Mouse (Mus musculus) naive thymus-derived CD4-positive, alpha-beta T cell, adult 5 months (primary cell): ENCODE results near the gene Zfp580. TPM values are rescaled to one million over a fixed set of nuclear protein-coding genes. Genes with fewer than 3 reads are reported as not detected.

Experiments used
- polyA plus RNA-seq: library from polyadenylated mRNA; unstranded; fragments of 100-300 nt; shearing (Covaris generic); gene quantifications from one replicate; pipeline ENCODE4 v1.2.1, GENCODE M21; 2017

The Zfp580 gene
- polyA plus RNA-seq = 5.0 TPM

GRCm38 (mm10) chr7:5051193-5052192 is at the start of gene Zfp580:
Gene Zfp580, plus strand, starts transcription at chr7:5051538.

GRCm38 (mm10) chr7:5014251-5015117 is 36.9 kb upstream of the Zfp580 start, which contains the start of the genes Zfp524 and Fiz1:
Gene Zfp524, plus strand, starts transcription at chr7:5014415.
Gene Fiz1, minus strand, starts transcription at chr7:5014697.

GRCm38 (mm10) chr7:5015118-5016001 is 36.0 kb upstream of the Zfp580 start, which contains the start of gene Gm44973:
Gene Gm44973, plus strand, starts transcription at chr7:5015496.

GRCm38 (mm10) chr7:5020000-5020681 is 31.2 kb upstream of the Zfp580 start, which contains the start of the genes Zfp865 and Ccdc106:
Gene Zfp865, plus strand, starts transcription at chr7:5020376.
Gene Ccdc106, plus strand, starts transcription at chr7:5020553.

GRCm38 (mm10) chr7:5033818-5034217 is 17.5 kb upstream of the Zfp580 start, which contains the start of gene 4632433K11Rik:
Gene 4632433K11Rik, plus strand, starts transcription at chr7:5034118.

GRCm38 (mm10) chr7:5038109-5038732 is 13.1 kb upstream of the Zfp580 start, which contains the start of gene Zfp784:
Gene Zfp784, minus strand, starts transcription at chr7:5038446.

GRCm38 (mm10) chr7:5061774-5062359 is 10.5 kb downstream of the Zfp580 start, which contains the start of gene U2af2:
Gene U2af2, plus strand, starts transcription at chr7:5062143.

GRCm38 (mm10) chr7:5080010-5080751 is 28.8 kb downstream of the Zfp580 start, which contains the start of gene Epn1:
Gene Epn1, plus strand, starts transcription at chr7:5080235.

Other genes with a start within 250 kb of the Zfp580 start
- gene Ube2s, start 238.9 kb upstream of the Zfp580 start, polyA plus RNA-seq = 236 TPM
- 0.12 TPM for gene Shisa7, start 206.8 kb upstream of the Zfp580 start, polyA plus RNA-seq
- gene Isoc2b, start 181.3 kb upstream of the Zfp580 start, polyA plus RNA-seq = 7.4 TPM
- 0.77 TPM for gene Isoc2a, start 174.4 kb upstream of the Zfp580 start, polyA plus RNA-seq
- gene Gm36210, start 145.0 kb upstream of the Zfp580 start, polyA plus RNA-seq = not detected
- gene Zfp628, start 136.3 kb upstream of the Zfp580 start, polyA plus RNA-seq = 2.5 TPM
- gene Nat14, start 129.5 kb upstream of the Zfp580 start, polyA plus RNA-seq = not detected
- gene Ssc5d, start 125.8 kb upstream of the Zfp580 start, polyA plus RNA-seq = not detected
- gene Sbk2, start 87.1 kb upstream of the Zfp580 start, polyA plus RNA-seq = not detected
- not detected for gene Sbk3, start 80.4 kb upstream of the Zfp580 start, polyA plus RNA-seq
- 18.4 TPM for gene Zfp579, start 55.4 kb upstream of the Zfp580 start, polyA plus RNA-seq
- gene Zfp524, start 37.1 kb upstream of the Zfp580 start, polyA plus RNA-seq = 21.0 TPM
- 54.8 TPM for gene Fiz1, start 36.8 kb upstream of the Zfp580 start, polyA plus RNA-seq
- gene Gm44973, start 36.0 kb upstream of the Zfp580 start, polyA plus RNA-seq = 5.0 TPM
- 10.7 TPM for gene Zfp865, start 31.2 kb upstream of the Zfp580 start, polyA plus RNA-seq
- gene Ccdc106, start 31.0 kb upstream of the Zfp580 start, polyA plus RNA-seq = not detected
- not detected for gene 4632433K11Rik, start 17.4 kb upstream of the Zfp580 start, polyA plus RNA-seq
- 2.1 TPM for gene Zfp784, start 13.1 kb upstream of the Zfp580 start, polyA plus RNA-seq
- gene U2af2, start 10.6 kb downstream of the Zfp580 start, polyA plus RNA-seq = 117 TPM
- 23.9 TPM for gene Epn1, start 28.7 kb downstream of the Zfp580 start, polyA plus RNA-seq
- not detected for gene Rfpl4, start 65.4 kb downstream of the Zfp580 start, polyA plus RNA-seq
- gene Rasl2-9, start 74.4 kb downstream of the Zfp580 start, polyA plus RNA-seq = not detected
- 0.30 TPM for gene Vmn1r55, start 98.1 kb downstream of the Zfp580 start, polyA plus RNA-seq
- gene Vmn1r56, start 145.2 kb downstream of the Zfp580 start, polyA plus RNA-seq = not detected
- not detected for gene Vmn1r57, start 167.0 kb downstream of the Zfp580 start, polyA plus RNA-seq